Comparison of ENCODE assay signal across 13 mouse cellular contexts in the genomic region with DNA sequence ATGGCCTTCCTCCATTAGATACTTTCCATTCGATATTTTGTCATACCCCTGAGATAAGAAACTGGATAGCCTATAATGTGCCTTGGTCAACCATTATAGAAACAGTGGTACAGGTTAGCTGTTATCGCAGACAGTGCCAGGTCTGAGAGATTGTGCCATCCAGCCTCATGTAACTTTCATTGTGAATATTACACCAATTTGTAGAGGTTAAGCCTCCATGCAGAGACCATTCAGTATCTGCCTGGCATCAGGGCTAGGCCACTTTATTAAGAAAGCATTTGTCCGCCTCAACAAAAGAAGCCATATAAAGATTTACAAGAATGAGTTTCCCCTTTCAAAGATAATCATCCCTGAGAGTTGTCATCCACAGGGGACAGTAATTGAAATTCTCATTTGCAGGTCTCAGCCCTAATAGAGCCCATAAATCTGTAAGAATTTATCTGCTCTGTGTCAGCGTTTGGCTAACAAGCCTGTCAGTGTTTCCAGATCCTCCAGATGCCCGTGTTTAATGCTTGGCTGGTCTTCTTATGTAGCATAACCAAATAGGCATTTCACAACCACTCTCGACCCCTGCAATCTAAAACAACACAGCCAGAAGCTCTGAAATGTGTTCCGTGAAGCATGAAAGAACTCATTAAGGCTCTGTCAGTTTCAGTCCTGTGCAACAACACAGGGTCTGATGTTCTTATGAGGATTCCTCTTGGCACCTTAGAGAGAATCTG. TPM values are rescaled to one million over a fixed set of nuclear protein-coding genes. Genes with fewer than 3 reads are reported as not detected.
DNase-seq lines count a peak whose midpoint lies in the region; ATAC-seq and TF ChIP-seq lines count a peak whose summit lies in the region.
"Had no signal": no experiment of that assay in that cellular context is flagged by ENCODE, and none has a peak within 500 bp of the region (broad histone marks: within the 10 kb centered on the region; RNA-seq: fewer than 3 reads in every experiment).

No protein-coding gene starts in this region.

- H3K4me3 ChIP-seq in forebrain, embryonic 10.5 days = no peak overlapping the region
- H3K4me3 ChIP-seq in hindbrain, postnatal 0 days (ENCODE audit: low read length) = no peak overlapping the region
- H3K4me3 ChIP-seq: liver, embryonic 12.5 days had no signal

- H3K27ac ChIP-seq in forebrain, embryonic 10.5 days = peak overlapping the region; percentile 53
- no peak overlapping the region for H3K27ac ChIP-seq in hindbrain, postnatal 0 days
- H3K27ac ChIP-seq: liver, embryonic 12.5 days had no signal

- peaks cover 22% of the 10 kb centered on the region; the same call in 1 of the 2 replicates for H3K27me3 ChIP-seq in forebrain, embryonic 10.5 days (ENCODE audit: poor library complexity, severe bottlenecking)
- H3K27me3 ChIP-seq in hindbrain, postnatal 0 days (ENCODE audit: insufficient read depth, low read length) = no peaks in the 10 kb centered on the region
- H3K27me3 ChIP-seq: liver, embryonic 12.5 days had no signal

- no peaks in the 10 kb centered on the region for H3K9me3 ChIP-seq in forebrain, embryonic 10.5 days
- H3K9me3 ChIP-seq in hindbrain, postnatal 0 days (ENCODE audit: low read length) = no peaks in the 10 kb centered on the region
- H3K9me3 ChIP-seq: liver, embryonic 12.5 days had no signal

- peak; percentile 91 for ATAC-seq in hindbrain, postnatal 0 days
- ATAC-seq: liver, embryonic 12.5 days had no signal

- no peak overlapping the region for H3K4me2 ChIP-seq in hindbrain, postnatal 0 days (ENCODE audit: low read depth, low read length)
- H3K4me2 ChIP-seq: liver, embryonic 12.5 days had no signal

- no peaks in the 10 kb centered on the region for H3K36me3 ChIP-seq in forebrain, embryonic 10.5 days (replicated peaks)
- no peaks in the 10 kb centered on the region for H3K36me3 ChIP-seq in hindbrain, postnatal 0 days (ENCODE audit: insufficient read depth, low read length)
- H3K36me3 ChIP-seq: liver, embryonic 12.5 days had no signal

- peak; percentile 48 for DNase-seq in left cerebral cortex, postnatal 4 days
- no peak for DNase-seq in left cerebral cortex, postnatal 10 days (ENCODE audit: extremely low spot score in 1 of 2, low spot score in 2 of 2)
- peak; percentile 30 for DNase-seq in forebrain, embryonic 10.5 days (ENCODE audit: extremely low spot score, low spot score)
- peak; percentile 89 for DNase-seq in hindbrain, postnatal 0 days (ENCODE audit: low spot score)
- peak; percentile 98 for DNase-seq in retina, postnatal 1 day
- no peak for DNase-seq in ovary, postnatal 10 days (ENCODE audit: low spot score)
- DNase-seq in heart, adult 9 months (ENCODE audit: low spot score in 2 of 2) = no peak
- DNase-seq in left cerebral cortex, postnatal 36 days (ENCODE audit: low spot score in 2 of 2) = no peak
- DNase-seq: cerebellum, adult 2 months; right cerebral cortex, adult 18-20 months; thymus, adult 18-20 months had no signal

- H3K4me1 ChIP-seq in forebrain, embryonic 10.5 days = peaks cover 28% of the 10 kb centered on the region
- peaks cover 13% of the 10 kb centered on the region; the same call in 1 of the 2 replicates for H3K4me1 ChIP-seq in hindbrain, postnatal 0 days (ENCODE audit: insufficient read depth, low read length)
- H3K4me1 ChIP-seq: liver, embryonic 12.5 days had no signal

- 41% methylated on average over 7 of the region's 7 CpGs for WGBS in forebrain, embryonic 10.5 days
- WGBS in hindbrain, postnatal 0 days = 25% methylated on average over 7 of the region's 7 CpGs

- intact Hi-C loops in left cerebral cortex, postnatal 4 days (cut with DNase I) = no loop called here
- intact Hi-C loops in left cerebral cortex, postnatal 10 days (cut with DNase I) = no loop called here
- intact Hi-C loops in left cerebral cortex, postnatal 36 days (cut with DNase I) = no loop called here

- H3K9ac ChIP-seq in hindbrain, postnatal 0 days (replicated peaks; ENCODE audit: low read length) = no peak overlapping the region
- H3K9ac ChIP-seq: liver, embryonic 12.5 days had no signal

- no peak for TF ChIP-seq CTCF in hindbrain, postnatal 0 days (IDR thresholded peaks at IDR 0.05; ENCODE audit: low read depth)

RNA-seq across cellular contexts. Expression of a gene that starts 28.3 kb away (rescaled TPM):
- total RNA-seq in left cerebral cortex, postnatal 4 days (2021) = 1 to 10 TPM; 5.5 to 6.6 TPM
- 1 to 10 TPM; 2.0 to 2.9 TPM for total RNA-seq in left cerebral cortex, postnatal 10 days (2021)
- polyA plus RNA-seq in forebrain, embryonic 10.5 days (2016; fragmentation: Nextera tagmentation; extraction: Ambion mirVana) = 0.29 and 0.34 TPM in 2 replicates
- total RNA-seq in hindbrain, postnatal 0 days (2014; rRNA removed) = 0.78 and 0.79 TPM in 2 replicates
- 0.59 and 0.63 TPM in 2 replicates for polyA plus RNA-seq in hindbrain, postnatal 0 days (2015; fragmentation: Nextera tagmentation; extraction: Ambion mirVana)
- total RNA-seq in left cerebral cortex, postnatal 36 days (2021) = under 1 TPM; 0.27 to 0.30 TPM
- polyA plus RNA-seq: heart, embryonic 16.5 days had no signal

RNA-seq across cellular contexts. Expression of a gene that starts 28.4 kb away (rescaled TPM):
- 1 to 10 TPM; 6.0 to 6.7 TPM for total RNA-seq in left cerebral cortex, postnatal 4 days (2021)
- 1 to 10 TPM; 6.8 to 7.6 TPM for total RNA-seq in left cerebral cortex, postnatal 10 days (2021)
- polyA plus RNA-seq in forebrain, embryonic 10.5 days (2016; fragmentation: Nextera tagmentation; extraction: Ambion mirVana) = 11.4 and 12.0 TPM in 2 replicates
- total RNA-seq in hindbrain, postnatal 0 days (2014; rRNA removed) = 4.3 and 4.4 TPM in 2 replicates
- polyA plus RNA-seq in hindbrain, postnatal 0 days (2015; fragmentation: Nextera tagmentation; extraction: Ambion mirVana) = 3.0 and 3.8 TPM in 2 replicates
- 1 to 10 TPM; 9.9 TPM for total RNA-seq in left cerebral cortex, postnatal 36 days (2021)

Comparison
In these comparisons a context has a peak if more than half of its experiments do, and no peak if none do; other contexts are left out.
1. DNase-seq: peak in left cerebral cortex, postnatal 4 days (single experiment), forebrain, embryonic 10.5 days (single experiment), hindbrain, postnatal 0 days (single experiment) and retina, postnatal 1 day (single experiment); none in left cerebral cortex, postnatal 10 days (0 of 2), ovary, postnatal 10 days (single experiment), heart, adult 9 months (0 of 2) and left cerebral cortex, postnatal 36 days (0 of 2).